Mouse (Mus musculus) kidney, embryonic 15.5 days (tissue): ENCODE data around the gene Kcng4. TPM values are rescaled to one million over a fixed set of nuclear protein-coding genes. Genes with fewer than 3 reads are reported as not detected.

Experiments
- ATAC-seq: fragments of 200-750 bp; cut with Nextera tagmentation; replicated peaks from 2 replicates; pipeline ENCODE4 v1.8.0; 2017; ENCODE audit warnings: moderate TSS enrichment; ENCODE audit not compliant: low FRiP score
- H3K27ac ChIP-seq: fragments of 300-500 bp; sonication (generic); 2 replicates; pipeline ENCODE4 v1.5.1; 2015; ENCODE audit warnings: mild to moderate bottlenecking, inconsistent platforms
- H3K27me3 ChIP-seq: fragments of 300-500 bp; sonication (generic); 2 replicates; pipeline ENCODE4 v1.6.1; 2015; ENCODE audit warnings: inconsistent platforms
- H3K36me3 ChIP-seq: fragments of 300-500 bp; sonication (generic); 2 replicates; pipeline ENCODE4 v1.6.1; 2015; ENCODE audit warnings: inconsistent platforms
- H3K4me1 ChIP-seq: fragments of 300-500 bp; sonication (generic); 2 replicates; pipeline ENCODE4 v1.6.1; 2015; ENCODE audit warnings: inconsistent platforms
- H3K4me2 ChIP-seq: fragments of 300-500 bp; sonication (generic); 2 replicates; pipeline ENCODE4 v1.6.1; 2015; ENCODE audit warnings: moderate library complexity, mild to moderate bottlenecking, inconsistent platforms
- H3K4me3 ChIP-seq: fragments of 300-500 bp; sonication (generic); replicated peaks from 2 replicates; pipeline ENCODE4 v1.5.1; 2015; ENCODE audit warnings: mild to moderate bottlenecking, inconsistent platforms
- H3K9ac ChIP-seq: fragments of 300-500 bp; sonication (generic); 2 replicates; pipeline ENCODE4 v1.6.1; 2015; ENCODE audit warnings: mild to moderate bottlenecking, inconsistent platforms
- H3K9me3 ChIP-seq: fragments of 300-500 bp; sonication (generic); replicated peaks from 2 replicates; pipeline ENCODE4 v1.6.1; 2016; ENCODE audit warnings: inconsistent platforms
- WGBS: fragments of 180-500 bp; shearing (Covaris S2); methylation state at CpG from one replicate; pipeline ENCODE4 v1.1.7; 2015; ENCODE audit warnings: mixed read lengths; 5-methylcytosine and 5-hydroxymethylcytosine counted together
- polyA plus RNA-seq: library from polyadenylated mRNA; unstranded; fragments of >200 nt; fragmentation: Nextera tagmentation; extraction: Ambion mirVana; gene quantifications from 2 replicates; pipeline ENCODE4 v1.2.1, GENCODE M21; 2015

Gene Kcng4
- polyA plus RNA-seq, 1 experiment from 2014 or later = 0.05 TPM

DNA sequence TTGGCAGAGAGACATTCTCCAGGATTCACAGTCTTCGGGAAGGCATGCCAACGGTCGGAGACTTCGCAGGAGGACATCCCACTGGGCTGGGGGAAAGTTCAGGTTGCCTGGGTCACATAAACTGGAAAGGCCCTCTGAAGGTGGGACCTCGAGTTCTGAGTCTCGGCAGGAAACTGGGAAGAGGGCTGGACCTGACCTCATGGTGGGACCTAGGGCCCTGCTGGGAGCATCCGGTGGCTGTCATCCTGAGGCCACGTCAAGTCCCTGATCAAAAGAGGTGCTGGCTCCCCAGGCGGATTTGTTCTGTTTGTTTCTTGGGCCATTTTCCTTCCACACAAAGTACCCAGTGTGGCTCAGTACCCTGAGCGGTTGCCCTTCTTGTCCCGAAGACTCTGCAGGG lies 28.0 kb upstream of the Kcng4 start:
- no peaks in the 10 kb centered on the region for H3K9me3 ChIP-seq
- H3K4me2 ChIP-seq = no peak overlapping the region
- H3K4me1 ChIP-seq = peaks cover 43% of the 10 kb centered on the region
- peaks cover 7% of the 10 kb centered on the region; the same call in 1 of the 2 replicates for H3K27me3 ChIP-seq
- 73% methylated on average over 11 of the region's 11 CpGs for WGBS
- H3K9ac ChIP-seq = no peak overlapping the region
- no peak for ATAC-seq
- no peak overlapping the region for H3K4me3 ChIP-seq
- no peak overlapping the region for H3K27ac ChIP-seq
- H3K36me3 ChIP-seq = no peaks in the 10 kb centered on the region

DNA sequence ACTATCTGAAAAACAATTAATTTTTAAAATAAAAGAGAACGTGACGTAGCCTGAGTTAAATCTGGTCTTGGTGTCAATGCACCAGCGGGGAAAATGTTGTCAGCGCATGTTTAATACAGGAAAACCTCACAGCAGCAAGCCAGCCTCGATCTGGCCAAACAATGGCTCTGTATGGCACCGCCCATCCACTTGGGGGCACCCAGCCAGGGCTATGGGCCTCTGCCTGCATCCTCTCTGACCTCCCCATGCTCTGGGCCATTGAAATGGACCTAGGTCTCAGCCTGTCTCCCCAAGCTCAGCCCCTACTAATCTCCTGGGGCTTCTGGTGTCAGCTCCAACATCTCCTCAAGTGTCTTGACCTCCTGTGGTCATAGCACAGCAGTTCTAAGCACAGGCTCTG lies 26.4 kb upstream of the Kcng4 start:
- ATAC-seq = no peak
- H3K36me3 ChIP-seq = no peaks in the 10 kb centered on the region
- no peak overlapping the region for H3K4me3 ChIP-seq
- H3K9ac ChIP-seq = no peak overlapping the region
- no peaks in the 10 kb centered on the region for H3K9me3 ChIP-seq
- H3K4me2 ChIP-seq = no peak overlapping the region
- 82% methylated on average over 6 of the region's 6 CpGs for WGBS
- no peak overlapping the region for H3K27ac ChIP-seq
- H3K27me3 ChIP-seq = no peaks in the 10 kb centered on the region
- peaks cover 43% of the 10 kb centered on the region for H3K4me1 ChIP-seq

DNA sequence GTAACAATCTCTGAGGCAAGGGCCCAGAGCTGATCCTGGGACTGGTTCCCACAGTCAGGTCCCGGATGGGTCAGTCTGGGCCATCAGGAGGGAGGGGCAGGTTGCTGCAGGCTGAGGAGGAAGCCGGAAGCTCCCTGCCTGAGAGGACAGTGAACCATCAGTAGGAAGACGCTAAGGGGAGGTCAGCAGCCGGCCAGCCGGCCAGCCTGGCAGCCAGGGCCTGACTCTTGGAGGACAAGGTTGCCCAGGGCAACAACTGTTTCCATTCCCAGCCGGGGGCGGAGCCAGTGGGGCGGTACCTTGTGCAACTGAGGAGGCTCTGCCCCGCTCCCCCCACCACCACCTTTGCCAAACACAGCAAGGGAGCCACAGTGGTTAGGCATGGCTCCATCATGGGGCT lies 25.6 kb upstream of the Kcng4 start:
- no peaks in the 10 kb centered on the region for H3K9me3 ChIP-seq
- peaks cover 36% of the 10 kb centered on the region for H3K4me1 ChIP-seq
- WGBS = 12% methylated on average over 9 of the region's 9 CpGs
- H3K36me3 ChIP-seq = no peaks in the 10 kb centered on the region
- H3K4me3 ChIP-seq = no peak overlapping the region
- no peaks in the 10 kb centered on the region for H3K27me3 ChIP-seq
- peak overlapping the region; percentile 56 for H3K27ac ChIP-seq
- H3K9ac ChIP-seq = no peak overlapping the region
- no peak overlapping the region for H3K4me2 ChIP-seq
- peak; percentile 67 for ATAC-seq

DNA sequence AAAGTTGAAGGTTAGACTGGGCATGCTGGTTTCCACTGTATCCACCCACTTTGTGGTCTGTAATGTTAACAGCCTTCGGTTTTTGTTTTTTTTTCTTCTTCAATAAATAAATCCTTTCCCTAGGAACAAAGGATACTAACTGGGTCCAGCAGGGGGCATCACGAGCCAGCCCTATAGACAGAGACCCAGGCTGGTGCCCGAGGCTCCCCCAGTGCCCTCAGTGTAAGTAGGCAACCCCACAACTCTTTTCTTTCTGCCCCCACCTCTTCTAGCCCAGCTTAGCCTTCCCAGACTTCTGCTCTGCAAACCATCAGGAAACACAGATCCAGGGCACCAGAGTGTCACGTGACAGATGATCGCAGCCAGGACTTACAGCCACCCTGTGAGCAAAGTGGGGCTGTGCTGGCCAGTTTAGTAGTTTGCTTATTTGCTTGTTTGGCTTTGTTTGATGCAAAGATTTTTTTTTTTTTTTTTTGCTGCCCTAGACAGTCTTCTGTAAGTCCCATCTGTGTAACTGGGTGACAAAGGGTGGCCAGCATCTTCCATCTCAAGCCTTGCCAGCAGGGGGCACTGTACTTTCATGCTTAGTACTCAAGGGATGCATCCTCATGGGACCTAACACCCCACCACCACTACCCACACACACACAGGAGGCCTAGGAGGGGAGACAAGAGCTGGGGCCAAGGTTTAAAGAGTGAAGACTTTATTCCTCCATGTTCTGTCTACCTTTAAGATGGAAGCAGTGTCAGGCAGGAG lies 21.4 kb upstream of the Kcng4 start:
- H3K36me3 ChIP-seq = no peaks in the 10 kb centered on the region
- H3K27ac ChIP-seq = no peak overlapping the region
- H3K9ac ChIP-seq = no peak overlapping the region
- H3K4me1 ChIP-seq = peaks cover 24% of the 10 kb centered on the region
- WGBS = 48% methylated on average over 5 of the region's 5 CpGs
- peaks cover 4% of the 10 kb centered on the region; the same call in 1 of the 2 replicates for H3K27me3 ChIP-seq
- no peak for ATAC-seq
- H3K4me2 ChIP-seq = no peak overlapping the region
- H3K9me3 ChIP-seq = no peaks in the 10 kb centered on the region
- no peak overlapping the region for H3K4me3 ChIP-seq

DNA sequence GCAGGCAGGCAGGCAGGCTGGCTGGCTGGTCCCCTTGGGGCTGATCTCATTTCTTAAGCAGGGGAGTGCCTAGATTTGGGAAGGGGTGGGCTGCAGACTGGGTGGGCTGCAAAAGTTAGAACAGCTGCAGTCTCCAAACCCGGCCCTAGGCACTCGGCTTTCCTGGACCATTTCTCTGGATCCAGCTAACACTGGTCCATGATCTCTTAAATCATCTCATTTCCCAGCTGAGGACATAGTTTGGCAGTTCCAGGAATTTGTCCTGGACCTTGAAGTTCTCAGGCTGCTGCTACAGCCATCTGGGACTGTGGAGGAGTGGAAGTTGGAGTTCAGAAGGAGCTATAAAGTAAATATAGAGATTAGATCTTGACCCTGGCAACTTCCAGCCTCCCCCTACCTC lies 15.8 kb upstream of the Kcng4 start:
- 10% methylated on average over 2 of the region's 2 CpGs for WGBS
- ATAC-seq = peak; percentile 84
- Histone ChIP-seq H3K36me3 (no peaks in the 10 kb centered on the region), H3K4me3 (no peak overlapping the region), H3K9ac (no peak overlapping the region), H3K4me2 (no peak overlapping the region), H3K27me3 (peaks cover 4% of the 10 kb centered on the region; the same call in 1 of the 2 replicates), H3K27ac (0 out of 2 replicates have a peak overlapping the region, but pooled peaks have one; percentile 27), H3K4me1 (peaks cover 22% of the 10 kb centered on the region), H3K9me3 (no peaks in the 10 kb centered on the region)

DNA sequence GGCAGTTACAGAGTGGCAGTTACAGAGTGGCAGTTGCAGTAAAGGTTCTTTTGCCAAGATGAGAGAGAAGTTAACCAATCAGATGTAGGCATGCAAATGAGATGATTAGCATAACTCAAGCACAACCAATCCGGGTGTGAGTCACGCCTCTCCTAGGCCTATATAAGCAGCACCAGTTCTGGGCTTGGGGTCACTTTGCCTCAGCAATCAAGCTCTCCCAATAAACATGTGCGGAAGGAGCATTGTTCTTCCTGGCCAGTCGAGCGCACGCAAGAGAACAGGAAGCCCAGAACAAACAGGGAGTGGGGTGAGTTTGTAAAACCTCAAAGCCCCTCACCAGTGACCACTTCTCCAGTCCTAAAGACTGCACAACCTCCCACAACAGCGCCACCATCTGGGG lies 11.4 kb upstream of the Kcng4 start:
- no peaks in the 10 kb centered on the region for H3K36me3 ChIP-seq

DNA sequence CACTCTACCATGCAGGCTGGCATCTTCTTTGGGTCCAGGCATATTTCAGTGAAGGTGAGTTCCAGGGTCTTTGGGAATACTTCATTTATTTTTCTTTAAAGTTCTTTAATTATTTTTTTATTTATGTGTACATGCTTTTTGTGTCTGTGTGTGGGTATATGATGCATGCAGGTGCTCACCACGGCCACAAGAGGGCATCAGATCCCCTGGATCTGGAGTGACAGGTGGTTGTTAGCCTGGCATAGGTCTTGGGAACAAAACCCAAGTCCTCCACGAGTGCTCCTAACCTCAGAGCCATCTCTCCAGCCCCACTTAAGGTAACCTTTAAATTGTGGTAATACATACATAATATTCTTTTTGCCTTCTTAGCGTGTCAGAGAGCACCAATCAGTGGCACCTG lies 10.7 kb upstream of the Kcng4 start:
- Histone ChIP-seq H3K36me3 (no peaks in the 10 kb centered on the region), H3K4me2 (no peak overlapping the region), H3K27me3 (peaks cover 11% of the 10 kb centered on the region; the same call in 1 of the 2 replicates), H3K9ac (no peak overlapping the region), H3K4me3 (no peak overlapping the region), H3K27ac (no peak overlapping the region), H3K9me3 (no peaks in the 10 kb centered on the region), H3K4me1 (peaks cover 15% of the 10 kb centered on the region; the same call in 1 of the 2 replicates)
- no peak for ATAC-seq
- WGBS = 83% methylated on average over 3 of the region's 3 CpGs

More for the DNA sequence above, 11.4 kb upstream of the Kcng4 start:
- WGBS = 83% methylated on average over 7 of the region's 7 CpGs
- Histone ChIP-seq H3K4me2 (no peak overlapping the region), H3K27ac (no peak overlapping the region), H3K4me3 (no peak overlapping the region), H3K9ac (no peak overlapping the region), H3K9me3 (no peaks in the 10 kb centered on the region), H3K4me1 (peaks cover 21% of the 10 kb centered on the region), H3K27me3 (peaks cover 11% of the 10 kb centered on the region; the same call in 1 of the 2 replicates)
- no peak for ATAC-seq

DNA sequence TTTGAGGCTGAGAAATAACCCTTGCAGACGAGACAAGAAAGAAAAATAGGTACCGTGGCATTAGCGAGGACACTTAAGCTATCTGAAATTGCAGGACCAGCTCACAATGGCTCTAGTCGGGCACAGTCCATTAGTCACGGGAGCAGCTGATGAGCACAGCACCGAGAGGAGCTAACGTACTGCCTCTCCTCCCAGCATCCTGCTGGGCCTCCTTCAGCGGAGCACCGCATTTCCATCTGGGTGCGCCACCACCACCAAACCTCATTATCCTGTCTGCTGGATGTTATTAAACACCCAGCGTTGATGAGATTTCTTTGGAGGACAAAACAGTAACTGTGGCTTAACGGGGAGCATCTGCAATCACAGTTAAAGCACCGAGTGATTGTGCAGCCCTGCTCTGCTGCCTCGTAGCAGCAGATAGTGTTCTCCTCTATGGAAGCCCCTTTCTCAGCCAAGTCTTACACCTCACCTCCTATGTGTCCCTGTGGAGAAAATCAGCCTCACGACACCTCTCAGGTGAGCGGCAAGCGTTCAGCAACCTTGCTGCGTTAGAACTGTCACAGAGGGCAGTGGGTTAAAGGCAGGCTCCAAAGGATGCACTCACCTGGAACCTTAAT lies 9.6 kb upstream of the Kcng4 start:
- 54% methylated on average over 18 of the region's 18 CpGs for WGBS
- peaks cover 10% of the 10 kb centered on the region; the same call in 1 of the 2 replicates for H3K4me1 ChIP-seq
- no peaks in the 10 kb centered on the region for H3K9me3 ChIP-seq
- H3K36me3 ChIP-seq = no peaks in the 10 kb centered on the region
- ATAC-seq = no peak
- no peak overlapping the region for H3K9ac ChIP-seq
- H3K4me2 ChIP-seq = no peak overlapping the region
- H3K27ac ChIP-seq = no peak overlapping the region
- peaks cover 11% of the 10 kb centered on the region; the same call in 1 of the 2 replicates for H3K27me3 ChIP-seq
- no peak overlapping the region for H3K4me3 ChIP-seq

DNA sequence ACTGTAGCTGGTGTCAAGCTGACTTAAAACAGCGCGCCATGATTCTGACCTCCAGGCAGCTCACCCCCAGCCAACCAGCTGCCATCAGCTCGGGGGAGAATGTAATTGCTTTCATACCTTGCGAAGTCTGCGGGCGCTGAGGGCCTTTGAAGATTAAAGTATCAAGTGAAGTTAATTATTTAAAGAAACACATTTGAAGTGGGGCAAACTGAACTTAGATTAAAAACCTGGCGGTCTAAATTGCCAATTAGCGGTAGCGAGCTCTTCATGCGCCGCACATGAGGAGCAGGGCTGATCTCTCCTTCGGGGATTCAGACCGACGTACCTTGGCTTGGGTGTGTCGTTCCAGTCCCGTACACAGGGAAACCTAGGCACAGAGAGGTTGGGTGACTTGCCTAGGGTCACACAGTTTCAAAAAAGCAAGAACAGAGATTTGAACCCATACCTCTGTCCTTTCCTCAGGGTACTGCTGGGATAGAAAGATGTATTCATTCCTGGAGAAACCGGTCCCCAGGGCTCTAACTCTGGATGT lies 9.0 kb upstream of the Kcng4 start:
- Histone ChIP-seq H3K27ac (no peak overlapping the region), H3K4me2 (no peak overlapping the region), H3K9ac (no peak overlapping the region), H3K4me1 (peaks cover 12% of the 10 kb centered on the region; the same call in 1 of the 2 replicates), H3K4me3 (no peak overlapping the region), H3K27me3 (peaks cover 11% of the 10 kb centered on the region; the same call in 1 of the 2 replicates), H3K9me3 (no peaks in the 10 kb centered on the region), H3K36me3 (no peaks in the 10 kb centered on the region)
- WGBS = 74% methylated on average over 17 of the region's 17 CpGs
- no peak for ATAC-seq

DNA sequence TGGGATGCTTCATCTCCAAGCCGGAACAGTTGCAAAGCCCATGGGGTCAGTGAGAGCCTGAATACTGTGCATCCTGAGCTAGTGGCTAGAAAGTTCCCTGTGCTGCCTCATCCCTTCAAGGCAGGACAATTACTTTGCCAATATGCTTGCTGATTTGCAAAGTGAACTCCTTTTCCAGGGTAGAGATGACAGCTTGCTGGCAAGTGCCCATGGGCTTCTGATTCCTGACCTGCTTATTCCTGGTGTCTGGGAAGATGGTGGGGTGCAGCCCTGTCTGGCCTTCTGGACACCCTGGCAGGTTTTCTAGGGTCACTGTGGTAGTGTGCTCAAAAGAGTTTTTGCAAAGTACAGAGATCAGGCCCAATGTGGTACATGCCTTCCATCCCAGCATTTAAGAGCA lies 7.5 kb upstream of the Kcng4 start:
- Histone ChIP-seq H3K4me1 (peaks cover 12% of the 10 kb centered on the region; the same call in 1 of the 2 replicates), H3K9me3 (no peaks in the 10 kb centered on the region), H3K27me3 (peaks cover 11% of the 10 kb centered on the region; the same call in 1 of the 2 replicates), H3K4me3 (no peak overlapping the region), H3K36me3 (no peaks in the 10 kb centered on the region), H3K27ac (no peak overlapping the region), H3K9ac (no peak overlapping the region), H3K4me2 (no peak overlapping the region)
- no peak for ATAC-seq
- WGBS = 89% methylated on average over 1 of the region's 1 CpGs

DNA sequence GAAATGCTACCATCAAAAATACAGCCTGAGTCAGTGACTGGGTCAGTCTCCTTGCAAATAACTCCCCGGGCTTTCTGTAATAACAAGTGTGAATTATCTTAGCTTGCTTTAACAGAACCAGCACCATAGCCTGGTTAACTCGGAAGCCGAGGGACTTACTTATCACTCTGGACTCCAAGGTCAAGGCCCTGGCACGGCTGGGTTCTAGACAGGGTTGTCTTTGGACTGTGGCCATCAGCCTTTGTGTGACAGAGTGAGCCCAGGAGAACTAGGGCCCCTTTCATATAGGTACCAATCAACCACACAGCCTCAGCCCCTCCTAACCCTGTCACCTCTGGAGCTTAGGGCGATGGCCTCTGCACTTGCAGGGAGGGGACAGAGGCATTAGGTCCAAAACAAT lies 5.6 kb upstream of the Kcng4 start:
- Histone ChIP-seq H3K4me2 (no peak overlapping the region), H3K36me3 (no peaks in the 10 kb centered on the region), H3K27me3 (peaks cover 19% of the 10 kb centered on the region; the same call in 1 of the 2 replicates), H3K4me3 (no peak overlapping the region), H3K4me1 (peaks cover 12% of the 10 kb centered on the region), H3K27ac (no peak overlapping the region), H3K9me3 (no peaks in the 10 kb centered on the region), H3K9ac (no peak overlapping the region)
- ATAC-seq = no peak
- WGBS = 73% methylated on average over 5 of the region's 5 CpGs

DNA sequence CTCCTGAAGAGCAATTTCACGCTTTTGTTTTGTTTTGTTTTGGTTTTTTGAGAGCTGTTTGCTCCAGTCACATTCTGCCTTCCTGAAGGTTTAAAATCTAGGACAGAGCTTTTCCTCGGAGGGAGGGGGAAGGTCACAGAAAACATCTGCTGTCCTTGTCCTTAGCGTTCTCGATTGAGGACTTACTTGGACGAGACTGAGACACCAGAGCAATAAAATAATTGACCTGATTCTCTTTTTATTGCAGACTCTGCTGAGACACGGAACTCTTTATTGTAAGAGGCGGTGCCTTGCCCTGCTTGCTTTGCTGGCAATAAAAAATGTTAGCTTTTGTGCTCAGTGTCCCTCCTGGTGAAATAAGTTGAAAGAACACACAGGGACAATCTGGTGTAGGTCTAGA lies 4.3 kb upstream of the Kcng4 start:
- Histone ChIP-seq H3K4me3 (no peak overlapping the region), H3K4me2 (no peak overlapping the region), H3K9ac (no peak overlapping the region), H3K27ac (no peak overlapping the region), H3K27me3 (peaks cover 22% of the 10 kb centered on the region), H3K36me3 (no peaks in the 10 kb centered on the region), H3K9me3 (no peaks in the 10 kb centered on the region), H3K4me1 (peaks cover 19% of the 10 kb centered on the region)
- WGBS = 19% methylated on average over 7 of the region's 7 CpGs
- no peak for ATAC-seq
